Mouse (Mus musculus) mature B cell (primary cell): ENCODE measurements around the gene Lpar6.

ENCODE experiments used
- in situ Hi-C: fragments of 300-500 bp; cut with MboI; formaldehyde crosslinking; loops from 2 replicates; pipeline ENCODE4 v1.14.3; 2019

Gene Lpar6

GRCm38 (mm10) chr14:73254412-73254811 lies 16.7 kb downstream of the Lpar6 start:
- in situ Hi-C loops: no loop called here

GRCm38 (mm10) chr14:73255426-73255970 lies 17.8 kb downstream of the Lpar6 start:
- in situ Hi-C loops: no loop called here

- in situ Hi-C loops: no loop called here
Observed at GRCm38 (mm10) chr14:73257348-73257747, 19.7 kb downstream of the Lpar6 start.

- in situ Hi-C loops: no loop called here
Observed at GRCm38 (mm10) chr14:73258181-73258580, 20.5 kb downstream of the Lpar6 start.

- in situ Hi-C loops: no loop called here
Observed at GRCm38 (mm10) chr14:73262210-73262609, 24.5 kb downstream of the Lpar6 start.

- in situ Hi-C loops: no loop called here
Observed at GRCm38 (mm10) chr14:73266166-73266565, 28.5 kb downstream of the Lpar6 start.

GRCm38 (mm10) chr14:73271807-73272206 lies 34.1 kb downstream of the Lpar6 start:
- in situ Hi-C loops: no loop called here

GRCm38 (mm10) chr14:73279096-73279495 lies 41.4 kb downstream of the Lpar6 start:
- in situ Hi-C loops: no loop called here

GRCm38 (mm10) chr14:73280996-73281395 lies 43.3 kb downstream of the Lpar6 start:
- in situ Hi-C loops: no loop called here

GRCm38 (mm10) chr14:73289915-73290314 lies 52.2 kb downstream of the Lpar6 start:
- in situ Hi-C loops: no loop called here

GRCm38 (mm10) chr14:73292434-73292833 lies 54.7 kb downstream of the Lpar6 start:
- in situ Hi-C loops: no loop called here
